Mouse (Mus musculus) MEL (cell line): ENCODE measurements around the gene Vcam1. TPM values are rescaled to one million over a fixed set of nuclear protein-coding genes. Genes with fewer than 3 reads are reported as not detected.

ENCODE experiments used
- DNase-seq: peaks from one replicate; pipeline ENCODE4 v3.0.0; 2011; ENCODE audit warnings: low read depth, low spot score
- H3K27ac ChIP-seq: 2 replicates; pipeline ENCODE4 v1.5.1; 2012; ENCODE audit warnings: low read depth, mild to moderate bottlenecking, control low read depth, low read length, moderate library complexity; ENCODE audit not compliant: control insufficient read depth
- H3K27me3 ChIP-seq, 2 experiments: fragments of 150-350 bp in 1 of 2; sonication (generic) in 1 of 2; 2 replicates each; pipeline ENCODE4 v1.6.1; 2012; ENCODE audit warnings: low read length in 2 of 2, mild to moderate bottlenecking in 2 of 2, improper control_type of control experiment in 1 of 2, moderate library complexity in 1 of 2; ENCODE audit not compliant: insufficient read depth in 2 of 2, control insufficient read depth in 1 of 2
- H3K36me3 ChIP-seq, 2 experiments: 2 replicates each; pipeline ENCODE4 v1.6.1; 2012 to 2014; ENCODE audit warnings: low read length in 2 of 2, improper control_type of control experiment in 1 of 2, inconsistent platforms in 1 of 2, mild to moderate bottlenecking in 1 of 2; ENCODE audit not compliant: insufficient read depth in 2 of 2, control insufficient read depth in 1 of 2
- H3K4me1 ChIP-seq, 2 experiments: fragments of 150-350 bp in 1 of 2; sonication (generic) in 1 of 2; 2 replicates each; pipeline ENCODE4 v1.6.1; 2012; ENCODE audit warnings: low read length in 2 of 2, improper control_type of control experiment in 1 of 2, mild to moderate bottlenecking in 1 of 2; ENCODE audit not compliant: insufficient read depth in 2 of 2, control insufficient read depth in 1 of 2
- H3K4me3 ChIP-seq, 2 experiments: fragments of 150-350 bp in 1 of 2; sonication (generic) in 1 of 2; 2 replicates each; pipeline ENCODE4 v1.5.1; 2012; ENCODE audit warnings: low read depth in 2 of 2, low read length in 2 of 2, mild to moderate bottlenecking in 2 of 2, moderate library complexity in 2 of 2, control low read depth in 1 of 2, improper control_type of control experiment in 1 of 2; ENCODE audit not compliant: control insufficient read depth in 1 of 2, insufficient read depth in 1 of 2
- H3K79me2 ChIP-seq: 2 replicates; pipeline ENCODE4 v1.6.1; 2012; ENCODE audit warnings: mild to moderate bottlenecking, low read length, moderate library complexity; ENCODE audit not compliant: control insufficient read depth, poor library complexity, insufficient read depth
- H3K9ac ChIP-seq: 2 replicates; pipeline ENCODE4 v1.6.1; 2012; ENCODE audit warnings: low read depth, mild to moderate bottlenecking, control low read depth, low read length, moderate library complexity; ENCODE audit not compliant: control insufficient read depth, poor library complexity, severe bottlenecking
- H3K9me3 ChIP-seq: fragments of 150-350 bp; sonication (generic); replicated peaks from 2 replicates; pipeline ENCODE4 v1.6.1; 2012; ENCODE audit warnings: mild to moderate bottlenecking, low read length, improper control_type of control experiment, moderate library complexity; ENCODE audit not compliant: insufficient read depth
- CHD2 ChIP-seq: IDR thresholded peaks from 2 replicates; pipeline ENCODE4 v1.6.1; 2011; ENCODE audit warnings: low read length, improper control_type of control experiment
- CTCF ChIP-seq, 3 experiments: IDR thresholded peaks in 2 of 3; conservative IDR thresholded peaks in 1 of 3; 2 replicates each; pipeline ENCODE4 v1.5.1; 2011 to 2012; ENCODE audit warnings: low read length in 3 of 3, low read depth in 2 of 3, mild to moderate bottlenecking in 2 of 3, improper control_type of control experiment in 1 of 3, inconsistent platforms in 1 of 3, mixed read lengths in 1 of 3, moderate library complexity in 1 of 3; ENCODE audit not compliant: control insufficient read depth in 1 of 3, insufficient read depth in 1 of 3, poor library complexity in 1 of 3, severe bottlenecking in 1 of 3
- GATA1 ChIP-seq: IDR thresholded peaks from 2 replicates; pipeline ENCODE4 v1.6.1; 2011; ENCODE audit warnings: low read depth, low read length, improper control_type of control experiment
- MAFK ChIP-seq: IDR thresholded peaks from 2 replicates; pipeline ENCODE4 v1.6.1; 2011; ENCODE audit warnings: low read depth, mild to moderate bottlenecking, low read length, improper control_type of control experiment, borderline replicate concordance
- MXI1 ChIP-seq: IDR thresholded peaks from 2 replicates; pipeline ENCODE4 v1.6.1; 2011; ENCODE audit warnings: mild to moderate bottlenecking, low read depth, low read length, improper control_type of control experiment
- MYC ChIP-seq: IDR thresholded peaks from 2 replicates; pipeline ENCODE4 v1.6.1; 2011; ENCODE audit warnings: low read depth, mild to moderate bottlenecking, low read length, improper control_type of control experiment, moderate library complexity
- NELFE ChIP-seq: IDR thresholded peaks from 2 replicates; pipeline ENCODE4 v1.6.1; 2011; ENCODE audit warnings: low read depth, low read length, improper control_type of control experiment
- POLR2AphosphoS5 ChIP-seq: IDR thresholded peaks from 2 replicates; pipeline ENCODE4 v1.6.1; 2012; ENCODE audit warnings: low read depth, borderline replicate concordance, mild to moderate bottlenecking, inconsistent platforms, low read length, moderate library complexity, mixed read lengths
- RAD21 ChIP-seq: IDR thresholded peaks from 2 replicates; pipeline ENCODE4 v1.6.1; 2011; ENCODE audit warnings: mild to moderate bottlenecking, low read depth, low read length, improper control_type of control experiment
- RCOR1 ChIP-seq: IDR thresholded peaks from 2 replicates; pipeline ENCODE4 v1.6.1; 2012; ENCODE audit warnings: low read depth, mild to moderate bottlenecking, inconsistent platforms, low read length, improper control_type of control experiment
- SMC3 ChIP-seq: IDR thresholded peaks from 2 replicates; pipeline ENCODE4 v1.6.1; 2011; ENCODE audit warnings: low read depth, low read length, improper control_type of control experiment
- TAL1 ChIP-seq: IDR thresholded peaks from 2 replicates; pipeline ENCODE4 v1.6.1; 2012; ENCODE audit warnings: mild to moderate bottlenecking, inconsistent platforms, low read length, moderate library complexity, mixed read lengths
- UBTF ChIP-seq: IDR thresholded peaks from 2 replicates; pipeline ENCODE4 v1.6.1; 2012; ENCODE audit warnings: low read depth, mild to moderate bottlenecking, inconsistent platforms, low read length, improper control_type of control experiment, moderate library complexity, borderline replicate concordance; ENCODE audit not compliant: insufficient read depth
- ZKSCAN1 ChIP-seq: IDR thresholded peaks from 2 replicates; pipeline ENCODE4 v1.6.1; 2012; ENCODE audit warnings: low read depth, mild to moderate bottlenecking, inconsistent platforms, low read length, improper control_type of control experiment, moderate library complexity
- ZNF384 ChIP-seq: IDR thresholded peaks from 2 replicates; pipeline ENCODE4 v1.6.1; 2012; ENCODE audit warnings: low read depth, mild to moderate bottlenecking, inconsistent platforms, low read length, improper control_type of control experiment
- polyA plus RNA-seq, 2 experiments: library from polyadenylated mRNA; stranded (reverse) in 1 of 2; unstranded in 1 of 2; fragments of >175 nt in 1 of 2; fragments of >200 nt in 1 of 2; gene quantifications; 2 replicates each; pipeline versions ENCODE4 v1.2.1 to v1.2.4; 2012; ENCODE audit warnings: low replicate concordance in 2 of 2, low read depth in 1 of 2; ENCODE audit not compliant: insufficient read length in 2 of 2, insufficient read depth in 1 of 2, missing spikeins in 1 of 2
- total RNA-seq: library from RNA; depleted of rRNA; stranded (reverse); fragments of 300-350 nt; gene quantifications from 2 replicates; pipeline ENCODE4 v1.2.3, GENCODE M21; 2012

Vcam1 gene
- total and polyA plus RNA-seq, 3 experiments: not detected

- no peaks in the 10 kb centered on the region for H3K9me3 ChIP-seq
- H3K36me3 ChIP-seq: no peaks in the 10 kb centered on the region
- DNase-seq: peak; percentile 7
- H3K27ac ChIP-seq: no peak overlapping the region
- H3K9ac ChIP-seq: no peak overlapping the region
- no peak overlapping the region for H3K4me3 ChIP-seq
- no peaks in the 10 kb centered on the region for H3K79me2 ChIP-seq
- H3K27me3 ChIP-seq: peaks cover 0 to 3% of the 10 kb centered on the region in 2 experiments; a peak in 2 of 4 replicates
- TF ChIP-seq RAD21: peak; percentile 21
- no peak for TF ChIP-seq MYC
- TF ChIP-seq CTCF (IDR thresholded peaks at IDR 0.05 in 2 of 3, conservative IDR thresholded peaks at IDR 0.05 in 1 of 3; ENCODE audit: control insufficient read depth in 1 of 3, insufficient read depth in 1 of 3, low read depth in 2 of 3, low read length in 3 of 3, poor library complexity in 1 of 3, severe bottlenecking in 1 of 3): peak; percentile 40 to 53 (median 40)
- peak; percentile 31 for TF ChIP-seq SMC3
- H3K4me1 ChIP-seq: no peaks in the 10 kb centered on the region
Measured at GRCm38 (mm10) chr3:116091706-116092105, 37.8 kb downstream of the Vcam1 start.

GRCm38 (mm10) chr3:116085962-116086361, 43.5 kb downstream of the Vcam1 start:
- H3K36me3 ChIP-seq: no peaks in the 10 kb centered on the region
- H3K4me3 ChIP-seq: no peak overlapping the region
- H3K4me1 ChIP-seq: no peaks in the 10 kb centered on the region
- no peaks in the 10 kb centered on the region for H3K79me2 ChIP-seq
- TF ChIP-seq POLR2AphosphoS5: no peak
- TF ChIP-seq CHD2: no peak
- TF ChIP-seq ZKSCAN1: no peak
- no peak for TF ChIP-seq MYC
- no peak for TF ChIP-seq GATA1
- no peak for TF ChIP-seq ZNF384
- no peak for TF ChIP-seq UBTF
- TF ChIP-seq RCOR1: no peak
- no peak for TF ChIP-seq MAFK
- no peak for TF ChIP-seq CTCF (IDR thresholded peaks at IDR 0.05 in 2 of 3, conservative IDR thresholded peaks at IDR 0.05 in 1 of 3; ENCODE audit: control insufficient read depth in 1 of 3, insufficient read depth in 1 of 3, low read depth in 2 of 3, low read length in 3 of 3, poor library complexity in 1 of 3, severe bottlenecking in 1 of 3)
- TF ChIP-seq TAL1: no peak
- no peak for TF ChIP-seq MXI1
- no peak overlapping the region for H3K27ac ChIP-seq
- no peak overlapping the region for H3K9ac ChIP-seq
- H3K9me3 ChIP-seq: no peaks in the 10 kb centered on the region
- peaks cover 3 to 7% of the 10 kb centered on the region in 2 experiments; a peak in 3 of 4 replicates for H3K27me3 ChIP-seq
- no peak for DNase-seq

GRCm38 (mm10) chr3:116080939-116081676, 48.4 kb downstream of the Vcam1 start:
- Histone ChIP-seq H3K27me3 (peaks cover 5 to 7% of the 10 kb centered on the region in 2 experiments), H3K9ac (no peak overlapping the region), H3K27ac (no peak overlapping the region), H3K36me3 (no peaks in the 10 kb centered on the region; a peak in 1 of 4 replicates), H3K79me2 (no peaks in the 10 kb centered on the region), H3K9me3 (no peaks in the 10 kb centered on the region), H3K4me3 (no peak overlapping the region; a peak in 1 of 4 replicates), H3K4me1 (no peaks in the 10 kb centered on the region)
- peak; percentile 4 for DNase-seq
- TF ChIP-seq CTCF (IDR thresholded peaks at IDR 0.05 in 2 of 3, conservative IDR thresholded peaks at IDR 0.05 in 1 of 3; ENCODE audit: control insufficient read depth in 1 of 3, insufficient read depth in 1 of 3, low read depth in 2 of 3, low read length in 3 of 3, poor library complexity in 1 of 3, severe bottlenecking in 1 of 3): peak in 1 of 3 experiments; percentile 15; a peak in 1 of 6 replicates
- TF ChIP-seq NELFE: no peak
